Mouse (Mus musculus): ENCODE measurements around the gene Ofcc1.

Gene Ofcc1

GRCm38 (mm10) chr13:40258757-40259156, 102.5 kb downstream of the Ofcc1 start:
- no peak for DNase-seq (ENCODE audit: extremely low spot score, low spot score)

- no peak for DNase-seq (ENCODE audit: extremely low spot score, low spot score)
Measured at GRCm38 (mm10) chr13:40243821-40244220, 117.4 kb downstream of the Ofcc1 start.

GRCm38 (mm10) chr13:40236356-40236755, 124.9 kb downstream of the Ofcc1 start:
- no peak for DNase-seq (ENCODE audit: extremely low spot score, low spot score)

GRCm38 (mm10) chr13:40208314-40208713, 152.9 kb downstream of the Ofcc1 start:
- DNase-seq (ENCODE audit: extremely low spot score, low spot score): no peak

GRCm38 (mm10) chr13:40181786-40182185, 179.5 kb downstream of the Ofcc1 start:
- no peak for DNase-seq (ENCODE audit: extremely low spot score, low spot score)

GRCm38 (mm10) chr13:40171775-40172174, 189.5 kb downstream of the Ofcc1 start:
- DNase-seq (ENCODE audit: extremely low spot score, low spot score): no peak

- peak; percentile 24 for DNase-seq (ENCODE audit: extremely low spot score, low spot score)
Measured at GRCm38 (mm10) chr13:40167871-40168270, 193.4 kb downstream of the Ofcc1 start.

GRCm38 (mm10) chr13:40155466-40155865, 205.8 kb downstream of the Ofcc1 start:
- no peak for DNase-seq (ENCODE audit: extremely low spot score, low spot score)

- DNase-seq (ENCODE audit: extremely low spot score, low spot score): no peak
Measured at GRCm38 (mm10) chr13:40139906-40140305, 221.3 kb downstream of the Ofcc1 start.

GRCm38 (mm10) chr13:40136096-40136495, 225.2 kb downstream of the Ofcc1 start:
- no peak for DNase-seq (ENCODE audit: extremely low spot score, low spot score)

- no peak for DNase-seq (ENCODE audit: extremely low spot score, low spot score)
Measured at GRCm38 (mm10) chr13:40135670-40136069, 225.6 kb downstream of the Ofcc1 start.

- DNase-seq (ENCODE audit: extremely low spot score, low spot score): no peak
Measured at GRCm38 (mm10) chr13:40123868-40124267, 237.4 kb downstream of the Ofcc1 start.

GRCm38 (mm10) chr13:40112336-40112735, 248.9 kb downstream of the Ofcc1 start:
- no peak for DNase-seq (ENCODE audit: extremely low spot score, low spot score)

GRCm38 (mm10) chr13:40076236-40076635, 285.0 kb downstream of the Ofcc1 start:
- DNase-seq (ENCODE audit: extremely low spot score, low spot score): no peak

- no peak for DNase-seq (ENCODE audit: extremely low spot score, low spot score)
Measured at GRCm38 (mm10) chr13:40074850-40075416, 286.3 kb downstream of the Ofcc1 start.

- DNase-seq (ENCODE audit: extremely low spot score, low spot score): no peak
Measured at GRCm38 (mm10) chr13:40070004-40070403, 291.2 kb downstream of the Ofcc1 start.

- no peak for DNase-seq (ENCODE audit: extremely low spot score, low spot score)
Measured at GRCm38 (mm10) chr13:40061281-40061680, 300.0 kb downstream of the Ofcc1 start.

- DNase-seq (ENCODE audit: extremely low spot score, low spot score): no peak
Measured at GRCm38 (mm10) chr13:40037881-40038280, 323.4 kb downstream of the Ofcc1 start.

GRCm38 (mm10) chr13:40036981-40037765, 324.1 kb downstream of the Ofcc1 start:
- no peak for DNase-seq (ENCODE audit: extremely low spot score, low spot score)

- DNase-seq (ENCODE audit: extremely low spot score, low spot score): no peak
Measured at GRCm38 (mm10) chr13:40029426-40029825, 331.8 kb downstream of the Ofcc1 start.

- no peak for DNase-seq (ENCODE audit: extremely low spot score, low spot score)
Measured at GRCm38 (mm10) chr13:40028827-40029226, 332.4 kb downstream of the Ofcc1 start.

GRCm38 (mm10) chr13:40025816-40026215, 335.4 kb downstream of the Ofcc1 start:
- DNase-seq (ENCODE audit: extremely low spot score, low spot score): no peak

GRCm38 (mm10) chr13:40023201-40023777, 338.0 kb downstream of the Ofcc1 start:
- no peak for DNase-seq (ENCODE audit: extremely low spot score, low spot score)
